ENCODE assay signal across 23 mouse cellular contexts in the genomic region with DNA sequence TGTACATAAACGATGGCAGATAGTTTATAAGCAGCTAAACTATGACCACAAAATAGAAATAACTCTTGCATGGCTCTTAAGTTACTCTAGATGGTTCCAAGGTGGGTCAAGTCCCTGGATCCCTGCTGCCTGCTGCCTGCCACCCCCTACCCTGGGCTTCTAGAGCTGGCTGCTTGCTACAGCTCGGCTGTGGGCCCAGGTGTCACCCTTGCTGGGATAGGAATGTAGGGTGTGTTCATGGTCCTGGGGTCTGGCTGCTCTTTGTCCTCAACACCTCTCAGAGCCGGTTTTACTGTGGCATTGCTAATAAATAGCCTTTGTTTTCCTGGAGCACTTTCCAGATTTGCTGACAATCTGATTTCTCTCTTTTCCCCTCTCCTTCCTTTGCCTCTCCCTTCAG.
DNase-seq lines count a peak whose midpoint lies in the region; TF ChIP-seq lines count a peak whose summit lies in the region.
"Had no signal": no experiment of that assay in that cellular context is flagged by ENCODE, and none has a peak within 500 bp of the region (broad histone marks: within the 10 kb centered on the region; RNA-seq: fewer than 3 reads in every experiment).

No protein-coding gene starts in this region.

- H3K27ac ChIP-seq in layer of hippocampus, adult 2 months, result peak overlapping the region; percentile 77; the same call in 1 of the 2 replicates
- 0 out of 2 replicates have a peak overlapping the region, but pooled peaks have one; percentile 11 for H3K27ac ChIP-seq in brown adipose tissue, adult 24 weeks (replicated peaks; ENCODE audit: low read depth, low read length)
- H3K27ac ChIP-seq in olfactory bulb, adult 2 months (ENCODE audit: insufficient read depth, low read depth, low read length), result peak overlapping the region; percentile 63
- H3K27ac ChIP-seq: embryonic facial prominence, embryonic 12.5 days; heart, embryonic 13.5 days; hindbrain, embryonic 14.5 days; left cerebral cortex, adult 2 months; macrophage had no signal

- TF ChIP-seq CTCF in layer of hippocampus, adult 2 months (conservative IDR thresholded peaks at IDR 0.05), result no peak
- TF ChIP-seq CTCF in olfactory bulb, adult 2 months (IDR thresholded peaks at IDR 0.05; ENCODE audit: insufficient read depth, low read depth, low read length), result no peak

- WGBS in olfactory bulb, adult 2 months, result 56% methylated on average over 3 of the region's 3 CpGs

- peaks cover 13% of the 10 kb centered on the region for H3K4me1 ChIP-seq in brown adipose tissue, adult 24 weeks (ENCODE audit: control insufficient read depth, insufficient read depth, insufficient read length, low read length)
- peaks cover 47% of the 10 kb centered on the region for H3K4me1 ChIP-seq in olfactory bulb, adult 2 months (ENCODE audit: control insufficient read depth, insufficient read depth, low read length)

- TF ChIP-seq POLR2A in olfactory bulb, adult 2 months (IDR thresholded peaks at IDR 0.05; ENCODE audit: insufficient read depth, low read depth, low read length), result no peak

- H3K4me3 ChIP-seq in layer of hippocampus, adult 2 months, result no peak overlapping the region
- no peak overlapping the region for H3K4me3 ChIP-seq in brown adipose tissue, adult 24 weeks (ENCODE audit: insufficient read depth, low read depth, low read length)
- H3K4me3 ChIP-seq in olfactory bulb, adult 2 months (ENCODE audit: insufficient read depth, low read depth, low read length), result no peak overlapping the region
- H3K4me3 ChIP-seq: embryonic facial prominence, embryonic 12.5 days; erythroblast, embryonic 14.5 days; forebrain, embryonic 12.5 days; heart, embryonic 13.5 days; left cerebral cortex, adult 2 months had no signal

- DNase-seq in layer of hippocampus, adult 2 months (ENCODE audit: low spot score in 2 of 2), result no peak
- DNase-seq in layer of hippocampus, adult 18-20 months (ENCODE audit: low spot score in 2 of 2), result no peak
- peak; percentile 80 for DNase-seq in R1 (ENCODE audit: low read depth, low spot score)
- DNase-seq in right cerebral cortex, adult 2 months (ENCODE audit: low spot score in 2 of 2), result no peak
- no peak for DNase-seq in right cerebral cortex, postnatal 4 days
- DNase-seq: adrenal gland, postnatal 36 days; cerebellum, adult 11 months; cerebellum, adult 9-11 months; gastrocnemius, postnatal 10 days; heart, adult 11 months; heart, postnatal 14 days; kidney, adult 18-20 months; kidney, postnatal 4 days; left cerebral cortex, postnatal 4 days had no signal

Comparison
In these comparisons a context has a peak if more than half of its experiments do, and no peak if none do; other contexts are left out.
1. H3K27ac ChIP-seq: peak in every context shown above with its lines; median percentile 77 in layer of hippocampus, adult 2 months; 63 in olfactory bulb, adult 2 months; 11 in brown adipose tissue, adult 24 weeks.